Mouse (Mus musculus) G1E (cell line): Measurements from ENCODE around the gene Chdh. TPM values are rescaled to one million over a fixed set of nuclear protein-coding genes. Genes with fewer than 3 reads are reported as not detected.

Experiments
- ATAC-seq: 2 replicates; pipeline ENCODE4 v1.8.0; 2016; ENCODE audit warnings: mild to moderate bottlenecking; ENCODE audit not compliant: insufficient number of reproducible peaks, poor library complexity, low FRiP score, severe bottlenecking; ENCODE audit errors: extremely low read depth
- DNase-seq: peaks from one replicate; pipeline ENCODE4 v3.0.0; 2012; ENCODE audit warnings: low spot score
- H3K27me3 ChIP-seq: 2 replicates; pipeline ENCODE4 v1.6.1; 2012; ENCODE audit warnings: mild to moderate bottlenecking, low read length, inconsistent platforms; ENCODE audit not compliant: insufficient read depth
- H3K36me3 ChIP-seq: replicated peaks from 2 replicates; pipeline ENCODE3; 2012; ENCODE audit warnings: mild to moderate bottlenecking, inconsistent platforms
- H3K4me1 ChIP-seq: 2 replicates; pipeline ENCODE4 v1.6.1; 2012; ENCODE audit warnings: low read depth, low read length, inconsistent platforms, mixed read lengths; ENCODE audit not compliant: insufficient read depth
- H3K4me3 ChIP-seq: 2 replicates; pipeline ENCODE4 v1.5.1; 2012; ENCODE audit warnings: low read depth, mild to moderate bottlenecking, inconsistent platforms, low read length, moderate library complexity, mixed read lengths
- H3K9me3 ChIP-seq: replicated peaks from 2 replicates; pipeline ENCODE4 v1.6.1; 2012; ENCODE audit warnings: inconsistent platforms
- CTCF ChIP-seq: IDR thresholded peaks from 2 replicates; pipeline ENCODE4 v1.5.1; 2012; ENCODE audit warnings: low read depth, low read length, inconsistent platforms, mixed read lengths
- GATA1 ChIP-seq: IDR thresholded peaks from 2 replicates; pipeline ENCODE4 v1.6.1; 2012; ENCODE audit warnings: borderline replicate concordance, low read length, inconsistent platforms, mixed read lengths
- GATA2 ChIP-seq: IDR thresholded peaks from 2 replicates; pipeline ENCODE4 v1.6.1; 2012; ENCODE audit warnings: low read depth, low read length, inconsistent platforms, borderline replicate concordance
- POLR2AphosphoS5 ChIP-seq: IDR thresholded peaks from 2 replicates; pipeline ENCODE4 v1.6.1; 2012; ENCODE audit warnings: low read depth, low read length, inconsistent platforms; ENCODE audit not compliant: insufficient replicate concordance
- TAL1 ChIP-seq: conservative IDR thresholded peaks from 2 replicates; pipeline ENCODE4 v1.6.1; 2012; ENCODE audit warnings: low read depth, low read length, inconsistent platforms, mixed read lengths
- polyA plus RNA-seq: library from polyadenylated mRNA; stranded (reverse); fragments of >175 nt; gene quantifications from 2 replicates; pipeline ENCODE4 v1.2.3, GENCODE M21; 2012
- total RNA-seq, 2 experiments: library from RNA; stranded (forward) in 1 of 2; stranded (reverse) in 1 of 2; fragments of 200-1000 nt in 1 of 2; fragments of >200 nt in 1 of 2; fragmentation: Nextera tagmentation in 1 of 2; gene quantifications; 2 replicates each; pipeline ENCODE4 v1.2.3; 2014 to 2017

Chdh gene
- total and polyA plus RNA-seq, 3 experiments, result 0.16 TPM; not detected in 2

- TF ChIP-seq GATA1 (no peak), GATA2 (no peak), TAL1 (no peak), POLR2AphosphoS5 (no peak), CTCF (no peak)
- Histone ChIP-seq H3K4me3 (no peak overlapping the region), H3K4me1 (no peaks in the 10 kb centered on the region), H3K9me3 (no peaks in the 10 kb centered on the region), H3K36me3 (no peaks in the 10 kb centered on the region), H3K27me3 (no peaks in the 10 kb centered on the region; the same call in 1 of the 2 replicates)
- ATAC-seq (no peak), DNase-seq (no peak)
Observed at GRCm38 (mm10) chr14:30038431-30038830, 29.6 kb downstream of the Chdh start.

- H3K27me3 ChIP-seq, result no peaks in the 10 kb centered on the region; the same call in 1 of the 2 replicates
- H3K9me3 ChIP-seq, result no peaks in the 10 kb centered on the region
- ATAC-seq (no peak), DNase-seq (no peak)
- H3K4me3 ChIP-seq, result no peak overlapping the region
- no peaks in the 10 kb centered on the region for H3K4me1 ChIP-seq
- H3K36me3 ChIP-seq, result no peaks in the 10 kb centered on the region
- TF ChIP-seq TAL1 (no peak), POLR2AphosphoS5 (no peak), GATA1 (no peak), GATA2 (no peak), CTCF (no peak)
Observed at GRCm38 (mm10) chr14:30039413-30039812, 30.6 kb downstream of the Chdh start.

- no peak for TF ChIP-seq CTCF
- TF ChIP-seq GATA1, result no peak
- TF ChIP-seq GATA2, result no peak
- TF ChIP-seq TAL1, result no peak
- TF ChIP-seq POLR2AphosphoS5, result no peak
- Histone ChIP-seq H3K4me3 (no peak overlapping the region), H3K36me3 (no peaks in the 10 kb centered on the region), H3K4me1 (no peaks in the 10 kb centered on the region), H3K9me3 (no peaks in the 10 kb centered on the region), H3K27me3 (no peaks in the 10 kb centered on the region; the same call in 1 of the 2 replicates)
- DNase-seq (no peak), ATAC-seq (no peak)
Observed at GRCm38 (mm10) chr14:30041836-30042235, 33.0 kb downstream of the Chdh start.

DNA sequence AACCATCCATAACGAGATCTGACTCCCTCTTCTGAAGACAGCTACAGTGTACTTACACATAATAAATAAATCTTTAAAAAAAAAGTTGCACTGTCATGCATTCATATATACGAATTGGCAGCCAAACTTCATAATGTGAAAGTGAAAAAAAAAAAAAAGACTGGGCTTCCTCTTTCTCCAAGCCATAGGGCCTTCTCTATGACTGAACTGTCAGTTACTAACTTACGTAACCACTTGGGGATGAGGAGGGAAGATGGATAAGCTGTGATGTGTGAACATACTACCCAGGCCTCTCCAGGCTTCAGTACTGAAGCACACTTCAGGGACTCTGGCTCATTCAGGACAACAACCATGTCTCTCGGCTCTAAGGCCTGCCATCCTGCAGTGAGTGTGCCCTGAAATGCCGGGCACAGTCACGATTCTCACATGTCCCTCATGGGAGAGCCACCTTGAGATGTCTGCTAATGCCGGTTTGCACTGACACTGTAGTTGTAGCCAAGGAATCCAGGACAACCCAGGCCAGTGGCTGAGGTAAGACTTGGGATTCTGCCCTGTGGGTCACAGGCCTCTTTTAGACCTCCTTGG is 34.6 kb downstream of the Chdh start:
- H3K4me1 ChIP-seq, result no peaks in the 10 kb centered on the region
- no peaks in the 10 kb centered on the region; the same call in 1 of the 2 replicates for H3K27me3 ChIP-seq
- H3K9me3 ChIP-seq, result no peaks in the 10 kb centered on the region
- DNase-seq, result no peak
- no peaks in the 10 kb centered on the region for H3K36me3 ChIP-seq
- no peak for TF ChIP-seq CTCF
- ATAC-seq, result no peak
- H3K4me3 ChIP-seq, result no peak overlapping the region

DNA sequence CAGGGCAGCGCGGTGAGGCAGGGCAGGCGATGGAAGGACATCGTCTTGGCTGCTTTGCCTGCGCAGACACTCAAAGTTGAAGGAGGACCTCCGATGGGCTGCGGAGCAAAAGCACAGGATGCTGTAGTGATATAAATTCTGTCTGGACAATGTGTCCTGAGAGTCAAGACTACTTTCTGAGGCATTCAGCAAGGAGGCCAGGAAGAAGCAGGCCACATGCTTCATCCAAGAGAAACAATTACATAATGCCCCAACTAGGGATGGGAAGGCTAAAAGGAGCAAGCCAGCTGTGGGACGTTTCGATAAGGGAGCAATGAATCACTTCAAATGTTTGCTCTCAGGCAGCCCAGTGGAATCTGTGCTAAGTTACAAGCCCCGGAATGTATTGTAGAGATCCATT is 36.4 kb downstream of the Chdh start:
- DNase-seq (no peak), ATAC-seq (no peak)
- TF ChIP-seq GATA1 (no peak), CTCF (no peak), TAL1 (no peak), POLR2AphosphoS5 (no peak), GATA2 (no peak)
- Histone ChIP-seq H3K4me1 (no peaks in the 10 kb centered on the region), H3K4me3 (no peak overlapping the region), H3K36me3 (no peaks in the 10 kb centered on the region), H3K9me3 (no peaks in the 10 kb centered on the region), H3K27me3 (no peaks in the 10 kb centered on the region; the same call in 1 of the 2 replicates)

GRCm38 (mm10) chr14:30045704-30046220 is 36.9 kb downstream of the Chdh start:
- Histone ChIP-seq H3K4me3 (no peak overlapping the region), H3K36me3 (no peaks in the 10 kb centered on the region), H3K27me3 (no peaks in the 10 kb centered on the region; the same call in 1 of the 2 replicates), H3K9me3 (no peaks in the 10 kb centered on the region), H3K4me1 (no peaks in the 10 kb centered on the region)
- DNase-seq, result no peak
- TF ChIP-seq TAL1, result no peak
- TF ChIP-seq GATA1, result no peak
- no peak for TF ChIP-seq POLR2AphosphoS5
- no peak for TF ChIP-seq CTCF
- TF ChIP-seq GATA2, result no peak
- no peak for ATAC-seq

GRCm38 (mm10) chr14:30046976-30047375 is 38.2 kb downstream of the Chdh start:
- TF ChIP-seq POLR2AphosphoS5 (no peak), CTCF (no peak), GATA2 (no peak)
- no peak for DNase-seq
- H3K4me3 ChIP-seq, result no peak overlapping the region
- no peaks in the 10 kb centered on the region for H3K36me3 ChIP-seq
- no peaks in the 10 kb centered on the region for H3K4me1 ChIP-seq
- no peak for ATAC-seq
- H3K9me3 ChIP-seq, result no peaks in the 10 kb centered on the region
- no peaks in the 10 kb centered on the region for H3K27me3 ChIP-seq
